Mouse (Mus musculus) liver, postnatal 0 days (tissue): ENCODE measurements around the gene Rnaseh2b. TPM values are rescaled to one million over a fixed set of nuclear protein-coding genes. Genes with fewer than 3 reads are reported as not detected.

Source experiments
- ATAC-seq: fragments of 200-750 bp; cut with Nextera tagmentation; 2 replicates; pipeline ENCODE4 v1.8.0; 2017; ENCODE audit warnings: mild to moderate bottlenecking, moderate library complexity
- DNase-seq: peaks from one replicate; pipeline ENCODE4 v3.0.0-alpha.2; 2016
- H3K27ac ChIP-seq: fragments of 300-500 bp; sonication (generic); 2 replicates; pipeline ENCODE4 v1.5.1; 2014; ENCODE audit warnings: antibody characterized with exemption, moderate library complexity, mild to moderate bottlenecking, low read depth
- H3K27me3 ChIP-seq: fragments of 300-500 bp; sonication (generic); 2 replicates; pipeline ENCODE4 v1.6.1; 2014; ENCODE audit warnings: low read length, control low read depth, mixed read lengths; ENCODE audit not compliant: insufficient read depth
- H3K36me3 ChIP-seq: fragments of 300-500 bp; sonication (generic); replicated peaks from 2 replicates; pipeline ENCODE4 v1.6.1; 2014; ENCODE audit warnings: mild to moderate bottlenecking, control low read depth, low read length, moderate library complexity, mixed read lengths; ENCODE audit not compliant: insufficient read depth
- H3K4me1 ChIP-seq: fragments of 300-500 bp; sonication (generic); 2 replicates; pipeline ENCODE4 v1.6.1; 2014; ENCODE audit warnings: antibody characterized with exemption, mild to moderate bottlenecking, control low read depth; ENCODE audit not compliant: insufficient read depth
- H3K4me2 ChIP-seq: fragments of 300-500 bp; sonication (generic); 2 replicates; pipeline ENCODE4 v1.6.1; 2014; ENCODE audit warnings: low read depth, mild to moderate bottlenecking, low read length, moderate library complexity, mixed read lengths
- H3K4me3 ChIP-seq: fragments of 300-500 bp; sonication (generic); 2 replicates; pipeline ENCODE4 v1.5.1; 2014; ENCODE audit warnings: low read depth, low read length
- H3K9ac ChIP-seq: fragments of 300-500 bp; sonication (generic); replicated peaks from 2 replicates; pipeline ENCODE4 v1.6.1; 2014; ENCODE audit warnings: mild to moderate bottlenecking, moderate library complexity
- H3K9me3 ChIP-seq: fragments of 300-500 bp; sonication (generic); 2 replicates; pipeline ENCODE4 v1.6.1; 2016; ENCODE audit warnings: mild to moderate bottlenecking, control low read depth, low read length, mixed read lengths
- CTCF ChIP-seq: sonication (generic); IDR thresholded peaks from 2 replicates; pipeline ENCODE4 v1.5.1; 2016; ENCODE audit warnings: antibody characterized with exemption, low read depth
- EP300 ChIP-seq: IDR thresholded peaks from 2 replicates; pipeline ENCODE4 v1.6.1; 2016; ENCODE audit warnings: antibody characterized with exemption, low read depth, mild to moderate bottlenecking
- WGBS: fragments of 180-500 bp; shearing (Covaris S2); extraction: QIAGEN DNeasy Blood & Tissue Kit; methylation state at CpG from one replicate; pipeline ENCODE4 v1.1.7; 2014; ENCODE audit not compliant: insufficient replicate concordance; 5-methylcytosine and 5-hydroxymethylcytosine counted together
- polyA plus RNA-seq: library from polyadenylated mRNA; unstranded; fragments of >200 nt; fragmentation: Nextera tagmentation; extraction: Ambion mirVana; gene quantifications from 2 replicates; pipeline ENCODE4 v1.2.1, GENCODE M21; 2015

The Rnaseh2b gene
- polyA plus RNA-seq, 1 experiment from 2014 or later, result 40.2 TPM

GRCm38 (mm10) chr14:62298808-62299207 is 6.4 kb downstream of the Rnaseh2b start:
- Histone ChIP-seq H3K9ac (no peak overlapping the region), H3K27me3 (peaks cover under 1% of the 10 kb centered on the region; the same call in 1 of the 2 replicates), H3K4me2 (no peak overlapping the region), H3K9me3 (no peaks in the 10 kb centered on the region), H3K4me1 (no peaks in the 10 kb centered on the region), H3K4me3 (no peak overlapping the region), H3K27ac (no peak overlapping the region), H3K36me3 (no peaks in the 10 kb centered on the region)
- DNase-seq, result no peak
- WGBS, result 83% methylated on average over 1 of the region's 1 CpGs
- ATAC-seq, result no peak
- TF ChIP-seq EP300 (no peak), CTCF (no peak)

- H3K36me3 ChIP-seq, result no peaks in the 10 kb centered on the region
- no peak overlapping the region for H3K4me2 ChIP-seq
- DNase-seq, result no peak
- H3K9ac ChIP-seq, result no peak overlapping the region
- H3K27ac ChIP-seq, result no peak overlapping the region
- TF ChIP-seq EP300, result no peak
- TF ChIP-seq CTCF, result no peak
- 83% methylated on average over 3 of the region's 3 CpGs for WGBS
- ATAC-seq, result no peak
- H3K4me1 ChIP-seq, result no peaks in the 10 kb centered on the region
- no peak overlapping the region for H3K4me3 ChIP-seq
- H3K9me3 ChIP-seq, result no peaks in the 10 kb centered on the region
- no peaks in the 10 kb centered on the region for H3K27me3 ChIP-seq
These were observed 7.6 kb downstream of the Rnaseh2b start for GRCm38 (mm10) chr14:62300031-62300430.

- H3K4me2 ChIP-seq, result no peak overlapping the region
- no peaks in the 10 kb centered on the region for H3K9me3 ChIP-seq
- TF ChIP-seq CTCF (no peak), EP300 (no peak)
- no peak overlapping the region for H3K9ac ChIP-seq
- no peak overlapping the region for H3K27ac ChIP-seq
- 79% methylated on average over 1 of the region's 1 CpGs for WGBS
- ATAC-seq (no peak), DNase-seq (no peak)
- H3K27me3 ChIP-seq, result no peaks in the 10 kb centered on the region
- no peak overlapping the region for H3K4me3 ChIP-seq
- H3K4me1 ChIP-seq, result no peaks in the 10 kb centered on the region
- no peaks in the 10 kb centered on the region for H3K36me3 ChIP-seq
These were observed 15.2 kb downstream of the Rnaseh2b start for GRCm38 (mm10) chr14:62307555-62307954.

GRCm38 (mm10) chr14:62309026-62309425 is 16.6 kb downstream of the Rnaseh2b start:
- H3K27me3 ChIP-seq, result no peaks in the 10 kb centered on the region
- H3K4me1 ChIP-seq, result no peaks in the 10 kb centered on the region
- 46% methylated on average over 2 of the region's 2 CpGs for WGBS
- no peak overlapping the region for H3K4me2 ChIP-seq
- ATAC-seq (no peak), DNase-seq (no peak)
- no peak for TF ChIP-seq CTCF
- TF ChIP-seq EP300, result no peak
- no peak overlapping the region for H3K27ac ChIP-seq
- H3K36me3 ChIP-seq, result no peaks in the 10 kb centered on the region
- no peaks in the 10 kb centered on the region for H3K9me3 ChIP-seq
- H3K4me3 ChIP-seq, result no peak overlapping the region
- H3K9ac ChIP-seq, result no peak overlapping the region

- H3K4me2 ChIP-seq, result no peak overlapping the region
- H3K27me3 ChIP-seq, result no peaks in the 10 kb centered on the region
- H3K27ac ChIP-seq, result no peak overlapping the region
- H3K36me3 ChIP-seq, result no peaks in the 10 kb centered on the region
- no peak for ATAC-seq
- no peak overlapping the region for H3K4me3 ChIP-seq
- no peaks in the 10 kb centered on the region for H3K9me3 ChIP-seq
- H3K4me1 ChIP-seq, result no peaks in the 10 kb centered on the region
- TF ChIP-seq CTCF (no peak), EP300 (no peak)
- 72% methylated on average over 1 of the region's 1 CpGs for WGBS
- no peak for DNase-seq
- no peak overlapping the region for H3K9ac ChIP-seq
These were observed 19.3 kb downstream of the Rnaseh2b start for GRCm38 (mm10) chr14:62311672-62312071.

- ATAC-seq (no peak), DNase-seq (no peak)
- 51% methylated on average over 6 of the region's 6 CpGs for WGBS
- no peak overlapping the region for H3K4me3 ChIP-seq
- no peaks in the 10 kb centered on the region for H3K4me1 ChIP-seq
- no peak overlapping the region for H3K9ac ChIP-seq
- no peak overlapping the region for H3K27ac ChIP-seq
- no peaks in the 10 kb centered on the region for H3K27me3 ChIP-seq
- TF ChIP-seq CTCF (no peak), EP300 (no peak)
- no peak overlapping the region for H3K4me2 ChIP-seq
- no peaks in the 10 kb centered on the region for H3K36me3 ChIP-seq
- H3K9me3 ChIP-seq, result no peaks in the 10 kb centered on the region
These were observed 30.4 kb downstream of the Rnaseh2b start for GRCm38 (mm10) chr14:62322581-62323344.
